Mouse (Mus musculus): ENCODE results near the gene B230104I21Rik.

DNA sequence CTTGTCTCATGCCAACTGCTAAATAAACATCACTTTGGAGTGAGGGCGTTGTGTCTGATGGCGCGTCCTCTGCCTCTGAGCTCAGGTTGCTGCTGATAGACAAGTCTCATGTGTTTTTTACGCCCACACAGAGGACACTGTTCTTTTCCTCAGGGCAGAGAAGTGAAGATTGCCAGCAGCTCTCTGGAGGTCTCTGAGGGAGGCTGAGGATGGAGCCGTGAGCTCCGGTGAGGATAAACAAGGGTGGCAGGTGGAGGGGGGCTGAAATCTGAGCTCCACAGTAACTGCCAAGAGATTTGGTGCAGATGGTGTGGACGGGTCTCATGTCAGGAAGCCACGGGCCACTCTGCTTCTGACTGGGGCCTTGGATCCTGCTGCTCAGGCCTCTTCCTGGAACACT, 50.9 kb downstream of the B230104I21Rik start:
- TF ChIP-seq EP300 (IDR thresholded peaks at IDR 0.05) (no peak), CTCF (IDR thresholded peaks at IDR 0.05) (no peak)
